Mouse (Mus musculus): ENCODE measurements around the gene Oxsr1. TPM values are rescaled to one million over a fixed set of nuclear protein-coding genes. Genes with fewer than 3 reads are reported as not detected.
A peak's percentile ranks its signal among the peaks of the same experiment; 100 is the strongest.
"Not testable (repeated sequence)": the region's sequence is repeated elsewhere in the genome, so short reads cannot be mapped to it uniquely, and the experiment has no call there.

Oxsr1 gene
- total RNA-seq, 2 experiments from 2014 or later, result 41.5 to 42.0 TPM

DNA sequence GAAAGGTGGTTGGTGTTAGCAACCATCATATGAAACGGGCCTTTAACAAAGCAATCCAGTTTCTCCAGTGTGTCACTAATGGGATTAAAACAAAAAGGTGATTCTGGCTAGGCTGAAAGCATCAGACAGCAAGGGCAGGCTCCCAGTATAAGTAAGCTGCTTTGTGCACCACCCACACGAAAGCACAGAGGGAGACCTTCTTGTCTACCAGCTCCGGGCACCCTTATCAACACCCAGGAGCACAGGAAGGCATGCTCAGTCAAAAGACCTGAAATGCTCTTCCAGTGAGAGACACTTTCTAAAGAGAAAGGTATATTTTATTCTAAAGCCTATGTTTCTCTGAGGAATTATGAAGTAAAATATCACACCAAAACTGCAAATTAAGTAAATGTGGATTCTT is 31.4 kb downstream of the Oxsr1 start:
- DNase-seq (ENCODE audit: extremely low spot score in 1 of 2, low spot score in 2 of 2), result no peak
- intact Hi-C loops (cut with DNase I), result no loop called here

DNA sequence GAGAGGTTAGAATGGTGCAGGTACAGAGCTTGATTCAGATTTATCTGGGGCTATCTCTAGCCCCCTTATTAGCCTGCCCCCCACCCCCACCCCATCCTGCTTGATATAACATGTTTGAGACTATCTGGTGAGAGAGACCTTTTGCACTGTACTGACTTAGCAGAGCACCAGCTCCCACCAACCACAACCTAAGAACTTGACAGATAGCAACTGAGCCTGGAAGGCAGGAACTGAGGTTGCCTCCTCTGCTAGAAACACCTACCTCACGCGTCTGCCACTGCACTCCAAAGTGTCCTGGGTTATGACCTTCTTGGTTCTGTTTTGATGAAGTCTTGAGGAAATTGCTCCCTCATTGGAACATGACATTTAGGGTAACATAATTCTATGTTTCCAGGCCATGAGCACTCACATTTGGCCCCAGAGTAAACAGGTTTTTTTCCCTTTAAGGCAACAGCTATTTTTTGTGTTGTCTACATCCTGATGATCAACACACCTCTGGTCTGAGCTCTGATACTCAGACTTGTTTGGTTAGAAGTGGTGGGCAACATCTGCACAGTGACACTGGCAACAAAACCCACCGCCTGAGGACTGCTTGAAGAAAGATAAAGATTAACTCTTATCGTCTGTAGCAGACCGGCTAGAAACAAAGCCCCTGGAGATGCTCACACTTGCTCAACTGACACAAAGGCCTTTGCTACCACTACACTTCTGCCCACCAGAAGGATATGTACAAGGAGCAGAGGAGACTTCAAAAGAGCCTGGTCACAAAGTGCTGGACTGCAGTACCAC is 41.1 kb downstream of the Oxsr1 start:
- no peak for DNase-seq (ENCODE audit: extremely low spot score in 1 of 2, low spot score in 2 of 2)
- intact Hi-C loops (cut with DNase I), result no loop called here

DNA sequence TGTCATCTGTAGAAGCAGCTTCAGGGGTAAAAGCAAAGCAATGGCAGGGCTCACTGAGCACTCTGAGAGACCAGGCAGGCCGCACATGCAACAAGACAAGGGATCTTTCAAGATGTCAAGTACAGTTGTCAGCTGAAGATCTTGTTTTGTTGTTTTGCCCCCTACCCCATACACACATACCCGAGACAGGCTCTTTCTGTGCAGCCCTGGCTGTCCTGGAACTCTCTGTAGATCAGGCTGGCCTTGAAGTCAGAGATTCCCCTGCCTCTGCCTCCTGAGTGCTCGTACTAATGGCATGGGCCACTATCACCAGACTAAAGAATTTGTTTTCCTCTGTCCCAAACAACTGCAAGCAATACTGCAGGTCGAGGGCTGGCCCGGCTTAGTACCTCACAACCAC is 44.2 kb downstream of the Oxsr1 start:
- no peak for DNase-seq (ENCODE audit: extremely low spot score in 1 of 2, low spot score in 2 of 2)
- intact Hi-C loops (cut with DNase I), result no loop called here

GRCm38 (mm10) chr9:119276321-119276720 is 45.9 kb downstream of the Oxsr1 start:
- DNase-seq (ENCODE audit: extremely low spot score in 1 of 2, low spot score in 2 of 2), result peak; percentile 17 to 62
- intact Hi-C loops (cut with DNase I), result no loop called here

DNA sequence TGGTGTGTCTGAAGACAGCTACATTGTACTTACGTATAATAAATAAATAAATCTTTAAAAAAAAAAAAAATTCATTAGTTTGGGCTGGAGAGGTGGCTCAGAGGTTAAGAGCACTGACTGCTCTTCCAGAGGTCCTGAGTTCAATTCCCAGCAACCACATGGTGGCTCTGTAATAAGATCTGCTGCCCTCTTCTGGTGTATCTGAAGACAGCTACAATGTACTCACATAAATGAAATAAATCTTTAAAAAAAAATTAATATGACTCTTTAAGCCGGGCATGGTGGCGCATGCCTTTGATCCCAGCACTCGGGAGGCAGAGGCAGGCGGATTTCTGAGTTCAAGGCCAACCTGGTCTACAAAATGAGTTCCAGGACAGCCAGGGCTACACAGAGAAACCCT is 47.4 kb downstream of the Oxsr1 start:
- DNase-seq (ENCODE audit: extremely low spot score in 1 of 2, low spot score in 2 of 2); intact Hi-C loops (cut with DNase I): not testable (repeated sequence)

- intact Hi-C loops (cut with DNase I), result no loop called here
- no peak for DNase-seq (ENCODE audit: extremely low spot score in 1 of 2, low spot score in 2 of 2)
These were observed 50.7 kb downstream of the Oxsr1 start for GRCm38 (mm10) chr9:119271496-119271895.

GRCm38 (mm10) chr9:119268588-119269145 is 53.6 kb downstream of the Oxsr1 start:
- peak in 1 of 2 experiments; percentile 32 for DNase-seq (ENCODE audit: extremely low spot score in 1 of 2, low spot score in 2 of 2)
- intact Hi-C loops (cut with DNase I), result no loop called here

- no peak for DNase-seq (ENCODE audit: extremely low spot score in 1 of 2, low spot score in 2 of 2)
- intact Hi-C loops (cut with DNase I), result no loop called here
These were observed 54.1 kb downstream of the Oxsr1 start for GRCm38 (mm10) chr9:119268120-119268519.

DNA sequence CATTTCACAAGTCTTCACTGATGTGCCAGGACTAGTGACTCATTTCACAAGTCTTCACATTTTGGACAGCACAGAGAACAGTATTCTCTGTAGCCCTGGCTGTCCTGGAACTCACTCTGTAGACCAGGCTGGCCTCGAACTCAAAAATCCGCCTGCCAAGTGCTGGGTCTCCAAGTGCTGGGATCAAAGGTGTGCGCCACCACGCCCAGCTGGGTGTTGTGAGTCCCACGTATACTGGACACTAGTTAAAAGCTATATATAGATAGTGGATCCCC is 56.2 kb downstream of the Oxsr1 start:
- intact Hi-C loops (cut with DNase I); DNase-seq (ENCODE audit: extremely low spot score in 1 of 2, low spot score in 2 of 2): not testable (repeated sequence)

GRCm38 (mm10) chr9:119265373-119266120 is 56.7 kb downstream of the Oxsr1 start:
- intact Hi-C loops (cut with DNase I), result not testable (repeated sequence)

GRCm38 (mm10) chr9:119263067-119263466 is 59.2 kb downstream of the Oxsr1 start:
- intact Hi-C loops (cut with DNase I), result no loop called here
- DNase-seq (ENCODE audit: extremely low spot score in 1 of 2, low spot score in 2 of 2), result no peak

More at GRCm38 (mm10) chr9:119265373-119266120, 56.7 kb downstream of the Oxsr1 start:
- not testable (repeated sequence) for DNase-seq (ENCODE audit: extremely low spot score in 1 of 2, low spot score in 2 of 2)

DNA sequence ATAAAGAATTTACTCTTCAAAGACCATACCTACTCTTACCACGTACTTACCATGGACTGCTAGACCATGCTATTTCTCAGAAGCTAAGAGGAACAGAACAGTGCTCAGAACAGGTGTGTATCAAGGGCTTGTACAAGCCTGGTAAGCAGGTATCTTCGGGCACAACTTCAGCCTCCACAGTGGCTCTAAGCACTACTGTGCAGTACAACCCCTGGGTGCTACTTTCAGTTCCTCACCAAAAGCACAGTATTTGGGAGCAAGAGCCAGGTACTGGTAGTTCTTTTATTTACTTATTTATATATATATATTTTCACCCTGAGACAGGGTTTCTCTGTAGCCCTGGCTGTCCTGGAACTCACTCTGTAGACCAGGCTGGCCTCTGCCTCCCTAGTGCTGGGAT is 61.4 kb downstream of the Oxsr1 start:
- no peak for DNase-seq (ENCODE audit: extremely low spot score in 1 of 2, low spot score in 2 of 2)
- intact Hi-C loops (cut with DNase I), result no loop called here

DNA sequence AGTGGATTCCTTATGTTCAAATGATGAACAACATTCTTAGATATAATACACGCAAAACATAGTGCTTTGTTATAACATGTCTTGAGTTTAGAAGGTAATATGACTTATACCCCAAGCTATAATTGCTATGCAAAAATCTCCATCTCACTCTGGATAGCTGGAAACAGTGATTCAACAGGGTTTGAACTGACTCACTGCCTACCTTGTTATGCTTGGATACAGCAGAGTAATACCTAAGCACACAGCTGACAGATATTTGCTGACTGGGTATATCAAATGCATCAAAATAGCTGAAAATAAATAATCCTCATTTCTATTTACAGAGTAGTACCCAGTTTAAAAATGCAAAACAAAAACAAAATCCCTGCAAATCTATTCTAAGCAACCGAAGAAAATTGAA is 63.4 kb downstream of the Oxsr1 start:
- intact Hi-C loops (cut with DNase I), result no loop called here

GRCm38 (mm10) chr9:119258128-119258527 is 64.1 kb downstream of the Oxsr1 start:
- DNase-seq (ENCODE audit: extremely low spot score in 1 of 2, low spot score in 2 of 2), result no peak
- intact Hi-C loops (cut with DNase I), result no loop called here

More for the DNA sequence above, 63.4 kb downstream of the Oxsr1 start:
- no peak for DNase-seq (ENCODE audit: extremely low spot score in 1 of 2, low spot score in 2 of 2)

GRCm38 (mm10) chr9:119256161-119256560 is 66.1 kb downstream of the Oxsr1 start:
- intact Hi-C loops (cut with DNase I), result no loop called here
- DNase-seq (ENCODE audit: extremely low spot score in 1 of 2, low spot score in 2 of 2), result no peak

- intact Hi-C loops (cut with DNase I), result no loop called here
- DNase-seq (ENCODE audit: extremely low spot score in 1 of 2, low spot score in 2 of 2), result no peak
These were observed 67.1 kb downstream of the Oxsr1 start for GRCm38 (mm10) chr9:119255096-119255495.

DNA sequence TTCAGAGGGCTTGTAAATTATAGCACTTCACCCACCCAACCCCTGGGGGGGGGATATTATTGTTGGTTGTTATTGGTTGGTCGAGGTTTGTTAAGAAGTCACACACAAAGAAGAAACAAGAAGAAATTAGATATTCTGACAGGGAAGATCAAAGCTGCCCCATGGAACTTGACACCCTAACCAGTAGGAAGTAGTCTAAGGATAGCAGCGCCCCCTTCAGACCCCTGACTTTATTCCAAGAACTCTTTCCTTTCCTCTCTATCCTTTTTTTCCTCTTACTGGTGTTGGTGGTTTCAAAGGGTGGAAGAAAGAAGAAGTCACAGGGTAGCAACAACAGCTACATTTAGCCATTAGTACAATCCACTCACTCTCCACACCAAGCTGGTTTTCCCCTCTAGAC is 68.0 kb downstream of the Oxsr1 start:
- no peak for DNase-seq (ENCODE audit: extremely low spot score in 1 of 2, low spot score in 2 of 2)
- intact Hi-C loops (cut with DNase I), result no loop called here

- intact Hi-C loops (cut with DNase I), result no loop called here
- no peak for DNase-seq (ENCODE audit: extremely low spot score in 1 of 2, low spot score in 2 of 2)
These were observed 74.2 kb downstream of the Oxsr1 start for GRCm38 (mm10) chr9:119247996-119248395.

- intact Hi-C loops (cut with DNase I), result no loop called here
- DNase-seq (ENCODE audit: extremely low spot score in 1 of 2, low spot score in 2 of 2), result peak in 1 of 2 experiments; percentile 52
These were observed 75.4 kb downstream of the Oxsr1 start for GRCm38 (mm10) chr9:119246826-119247225.

- DNase-seq (ENCODE audit: extremely low spot score in 1 of 2, low spot score in 2 of 2), result no peak
- intact Hi-C loops (cut with DNase I), result no loop called here
These were observed 78.2 kb downstream of the Oxsr1 start for GRCm38 (mm10) chr9:119243981-119244380.

Measured in left cerebral cortex, postnatal 10 days (tissue).